26 mouse cellular contexts compared by ENCODE assay signal in genomic region chr1:20788419-20788818, GRCm38 (mm10). TPM values are rescaled to one million over a fixed set of nuclear protein-coding genes. Genes with fewer than 3 reads are reported as not detected.
"Had no signal": no experiment of that assay in that cellular context is flagged by ENCODE, and none has a peak within 500 bp of the region (broad histone marks: within the 10 kb centered on the region; RNA-seq: fewer than 3 reads in every experiment).

No protein-coding gene starts in this region.

- H3K36me3 ChIP-seq: limb, embryonic 12.5 days; liver, embryonic 12.5 days; liver, embryonic 15.5 days; lung, embryonic 15.5 days; midbrain, embryonic 10.5 days; midbrain, embryonic 15.5 days; neural tube, embryonic 12.5 days; neural tube, embryonic 15.5 days had no signal

- H3K9ac ChIP-seq: limb, embryonic 12.5 days; liver, embryonic 12.5 days; liver, embryonic 15.5 days; lung, embryonic 15.5 days; midbrain, embryonic 15.5 days; neural tube, embryonic 12.5 days; neural tube, embryonic 15.5 days had no signal

- H3K27ac ChIP-seq: left cerebral cortex, adult 2 months; limb, embryonic 12.5 days; liver, embryonic 12.5 days; liver, embryonic 15.5 days; lung, embryonic 15.5 days; midbrain, embryonic 10.5 days; midbrain, embryonic 15.5 days; neural tube, embryonic 12.5 days; neural tube, embryonic 15.5 days had no signal

- H3K4me3 ChIP-seq: left cerebral cortex, adult 2 months; limb, embryonic 12.5 days; liver, embryonic 12.5 days; liver, embryonic 15.5 days; lung, embryonic 15.5 days; megakaryocyte, embryonic 14.5 days; midbrain, embryonic 10.5 days; midbrain, embryonic 15.5 days; neural tube, embryonic 12.5 days; neural tube, embryonic 15.5 days had no signal

- DNase-seq: kidney, adult 9 months; kidney, postnatal 36 days; layer of hippocampus, postnatal 36 days; liver; lung, adult 18-20 months; lung, postnatal 10 days; lung, postnatal 36 days; right cerebral cortex, adult 18-20 months; thymus, adult 18-20 months; thymus, postnatal 36 days had no signal

- H3K27me3 ChIP-seq: limb, embryonic 12.5 days; liver, embryonic 15.5 days; lung, embryonic 15.5 days; midbrain, embryonic 15.5 days; neural tube, embryonic 12.5 days; neural tube, embryonic 15.5 days had no signal

- H3K4me2 ChIP-seq: limb, embryonic 12.5 days; liver, embryonic 12.5 days; liver, embryonic 15.5 days; lung, embryonic 15.5 days; midbrain, embryonic 15.5 days; neural tube, embryonic 12.5 days; neural tube, embryonic 15.5 days had no signal

- ATAC-seq: liver, embryonic 12.5 days; midbrain, embryonic 15.5 days had no signal

- H3K9me3 ChIP-seq: limb, embryonic 12.5 days; liver, embryonic 12.5 days; liver, embryonic 15.5 days; lung, embryonic 15.5 days; megakaryocyte, embryonic 14.5 days; midbrain, embryonic 10.5 days; midbrain, embryonic 15.5 days; neural tube, embryonic 12.5 days; neural tube, embryonic 15.5 days had no signal

- H3K4me1 ChIP-seq: limb, embryonic 12.5 days; liver, embryonic 12.5 days; liver, embryonic 15.5 days; lung, embryonic 15.5 days; midbrain, embryonic 15.5 days; neural tube, embryonic 12.5 days; neural tube, embryonic 15.5 days had no signal

RNA-seq across cellular contexts. Expression of gene Il17f, which starts 2.0 kb away (rescaled TPM):
- polyA plus RNA-seq: intestine, embryonic 14.5 days; limb, embryonic 12.5 days; liver, embryonic 15.5 days; lung, embryonic 15.5 days; midbrain, embryonic 10.5 days; midbrain, embryonic 15.5 days; neural tube, embryonic 15.5 days; small intestine, adult 2 months; spleen, adult 2 months; stomach, embryonic 16.5 days had no signal

RNA-seq across cellular contexts. Expression of gene Il17a, which starts 57.7 kb away (rescaled TPM):
- polyA plus RNA-seq: intestine, embryonic 14.5 days; limb, embryonic 12.5 days; liver, embryonic 12.5 days; liver, embryonic 15.5 days; lung, embryonic 15.5 days; midbrain, embryonic 10.5 days; midbrain, embryonic 15.5 days; neural tube, embryonic 12.5 days; neural tube, embryonic 15.5 days; spleen, adult 2 months; stomach, embryonic 16.5 days; testis, adult 2 months; urinary bladder, adult 2 months had no signal
